ENCODE assay signal across 26 mouse cellular contexts in the genomic region with DNA sequence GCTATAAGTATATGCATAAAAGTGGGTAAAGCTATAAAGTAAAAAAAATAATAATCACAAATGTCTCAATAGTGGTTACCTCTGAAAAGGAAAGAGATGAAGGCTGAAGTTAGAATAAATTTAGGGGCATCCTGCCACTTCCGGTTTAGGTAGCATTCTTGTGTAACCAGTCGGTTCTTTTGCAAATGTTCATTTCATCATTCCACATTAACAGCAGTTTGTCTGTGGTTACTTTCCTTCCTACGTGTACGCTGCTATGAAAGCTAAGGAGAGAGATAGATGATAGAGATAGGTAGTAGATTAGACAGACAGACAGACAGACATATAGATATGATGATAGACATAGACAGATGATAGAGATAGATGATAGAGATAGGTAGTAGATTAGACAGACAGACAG. TPM values are rescaled to one million over a fixed set of nuclear protein-coding genes. Genes with fewer than 3 reads are reported as not detected.
"Had no signal": no experiment of that assay in that cellular context is flagged by ENCODE, and none has a peak within 500 bp of the region (broad histone marks: within the 10 kb centered on the region; RNA-seq: fewer than 3 reads in every experiment).

No protein-coding gene starts in this region.

- ATAC-seq: liver, postnatal 0 days; midbrain, embryonic 16.5 days had no signal

- H3K4me3 ChIP-seq: liver, embryonic 15.5 days; midbrain, embryonic 10.5 days; midbrain, embryonic 12.5 days; myocyte; neural tube, embryonic 13.5 days; neural tube, embryonic 15.5 days; stomach, embryonic 15.5 days had no signal

- H3K4me1 ChIP-seq: liver, embryonic 15.5 days; midbrain, embryonic 12.5 days; neural tube, embryonic 13.5 days; neural tube, embryonic 15.5 days; stomach, embryonic 15.5 days had no signal

- DNase-seq: liver, postnatal 0 days; lung, embryonic 14.5 days; lung, postnatal 10 days; lung, postnatal 4 days; midbrain, embryonic 14.5 days; retina, postnatal 1 day; right cerebral cortex, adult 18-20 months; right cerebral cortex, postnatal 14 days; thymus, adult 2 months; thymus, postnatal 25 days; thymus, postnatal 4 days had no signal

RNA-seq across cellular contexts. Expression of gene Gm4756, which starts 54.6 kb away (rescaled TPM):
- total RNA-seq: megakaryocyte-erythroid progenitor cell, adult 5-6 weeks had no signal
- polyA plus RNA-seq: liver, embryonic 15.5 days; lung, embryonic 14.5 days; lung, embryonic 16.5 days; midbrain, embryonic 10.5 days; midbrain, embryonic 12.5 days; midbrain, embryonic 14.5 days; midbrain, embryonic 16.5 days; myocyte; neural tube, embryonic 11.5 days; neural tube, embryonic 13.5 days; neural tube, embryonic 15.5 days; spleen, adult 2 months; stomach, embryonic 15.5 days; stomach, postnatal 0 days; testis, adult 2 months; thymus, adult 2 months; urinary bladder, adult 2 months had no signal
